Mouse (Mus musculus): ENCODE measurements at regions not wholly inside any gene's neighbourhood (a gene's known extent, or its start where the extent isn't known, plus 50 kb on each side); places are given as distances from the start of the nearest gene placed in this dataset.

DNA sequence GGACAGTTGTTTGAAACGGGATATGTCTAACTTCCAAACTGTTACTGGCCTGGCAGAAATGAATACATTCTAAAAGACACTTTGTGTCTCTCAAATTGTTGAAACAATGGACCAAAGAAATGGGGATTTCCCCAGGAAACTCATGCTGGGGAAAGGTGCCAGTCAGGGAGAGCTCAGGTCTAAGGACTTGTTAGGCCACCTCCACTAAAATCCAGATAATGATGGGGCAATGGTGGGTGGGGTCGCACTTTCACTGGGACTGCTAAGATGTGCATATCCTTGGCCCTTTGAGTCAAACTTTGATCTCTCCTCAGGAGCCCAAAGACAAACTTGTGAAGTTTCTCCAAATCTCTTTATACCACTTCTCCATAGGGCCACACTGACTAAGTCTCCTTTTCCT lies 361.9 kb upstream of the Adamts9 start:
- TF ChIP-seq POLR2A (IDR thresholded peaks at IDR 0.05; ENCODE audit: extremely low read depth, insufficient read depth, low read length) (no peak), CTCF (IDR thresholded peaks at IDR 0.05; ENCODE audit: low read depth, low read length) (no peak)

Data from liver, adult 2 months (tissue).